ENCODE assay signal across 18 mouse cellular contexts in genomic region chr6:39057161-39057560, GRCm38 (mm10).
DNase-seq lines count a peak whose midpoint lies in the region; ATAC-seq and TF ChIP-seq lines count a peak whose summit lies in the region.
"Had no signal": no experiment of that assay in that cellular context is flagged by ENCODE, and none has a peak within 500 bp of the region (broad histone marks: within the 10 kb centered on the region; RNA-seq: fewer than 3 reads in every experiment).

No protein-coding gene starts in this region.

- H3K4me1 ChIP-seq in midbrain, embryonic 10.5 days: peaks cover 25% of the 10 kb centered on the region
- peaks cover 13% of the 10 kb centered on the region for H3K4me1 ChIP-seq in midbrain, embryonic 13.5 days (replicated peaks)

- no peak overlapping the region for H3K9ac ChIP-seq in midbrain, embryonic 13.5 days (replicated peaks)
- H3K9ac ChIP-seq: embryonic facial prominence, embryonic 12.5 days; forebrain, embryonic 13.5 days; forebrain, embryonic 15.5 days had no signal

- ATAC-seq in common myeloid progenitor, adult 5-6 weeks (replicated peaks; ENCODE audit: low read depth, poor library complexity, severe bottlenecking): peak; percentile 54
- ATAC-seq in midbrain, embryonic 13.5 days: no peak
- ATAC-seq: forebrain, embryonic 13.5 days; forebrain, embryonic 15.5 days had no signal

- intact Hi-C loops in left cerebral cortex, adult 2 months (cut with DNase I): loop anchor here (5.0 kb wide), 1 partner anchor 105 kb away; no protein-coding TSS in a partner anchor

- WGBS in midbrain, embryonic 10.5 days: 91% methylated on average over 1 of the region's 1 CpGs
- 97% methylated on average over 1 of the region's 1 CpGs for WGBS in midbrain, embryonic 13.5 days

- no peak overlapping the region for H3K4me2 ChIP-seq in midbrain, embryonic 13.5 days (replicated peaks)
- H3K4me2 ChIP-seq: embryonic facial prominence, embryonic 12.5 days; forebrain, embryonic 13.5 days; forebrain, embryonic 15.5 days had no signal

- no peak overlapping the region for H3K27ac ChIP-seq in midbrain, embryonic 10.5 days (replicated peaks)
- H3K27ac ChIP-seq in midbrain, embryonic 13.5 days: no peak overlapping the region
- H3K27ac ChIP-seq in left cerebral cortex, adult 2 months: no peak overlapping the region
- H3K27ac ChIP-seq: embryonic facial prominence, embryonic 12.5 days; forebrain, embryonic 13.5 days; forebrain, embryonic 15.5 days had no signal

- DNase-seq in 416B (ENCODE audit: low read depth): peak; percentile 93
- peak; percentile 12 for DNase-seq in induced T-regulatory cell, adult 2 months (ENCODE audit: low read depth)
- no peak for DNase-seq in midbrain, embryonic 10.5 days (ENCODE audit: low spot score)
- no peak for DNase-seq in left cerebral cortex, adult 2 months (ENCODE audit: extremely low spot score in 1 of 2, low spot score in 2 of 2)
- DNase-seq: adrenal gland, adult 2 months; adrenal gland, postnatal 10 days; adrenal gland, postnatal 25 days; cerebellum, adult 11-12 months; cerebellum, adult 2 months; cerebellum, adult 9-10 months; cerebellum, postnatal 10 days; cerebellum, postnatal 25 days; embryo, embryonic 11 days had no signal

- H3K36me3 ChIP-seq in midbrain, embryonic 10.5 days: no peaks in the 10 kb centered on the region
- H3K36me3 ChIP-seq in midbrain, embryonic 13.5 days: no peaks in the 10 kb centered on the region
- H3K36me3 ChIP-seq: embryonic facial prominence, embryonic 12.5 days; forebrain, embryonic 15.5 days had no signal

- H3K4me3 ChIP-seq in midbrain, embryonic 10.5 days: no peak overlapping the region
- H3K4me3 ChIP-seq in midbrain, embryonic 13.5 days (replicated peaks): no peak overlapping the region
- no peak overlapping the region for H3K4me3 ChIP-seq in left cerebral cortex, adult 2 months
- H3K4me3 ChIP-seq: embryonic facial prominence, embryonic 12.5 days; forebrain, embryonic 13.5 days; forebrain, embryonic 15.5 days had no signal

- no peak for TF ChIP-seq CTCF in left cerebral cortex, adult 2 months (IDR thresholded peaks at IDR 0.05)

- peaks cover 4% of the 10 kb centered on the region; the same call in 1 of the 2 replicates for H3K27me3 ChIP-seq in midbrain, embryonic 10.5 days (ENCODE audit: low read depth, poor library complexity, severe bottlenecking)
- no peaks in the 10 kb centered on the region for H3K27me3 ChIP-seq in midbrain, embryonic 13.5 days
- H3K27me3 ChIP-seq: embryonic facial prominence, embryonic 12.5 days; forebrain, embryonic 13.5 days; forebrain, embryonic 15.5 days had no signal

- H3K9me3 ChIP-seq in midbrain, embryonic 10.5 days (replicated peaks): no peaks in the 10 kb centered on the region
- H3K9me3 ChIP-seq in midbrain, embryonic 13.5 days: no peaks in the 10 kb centered on the region
- H3K9me3 ChIP-seq: embryonic facial prominence, embryonic 12.5 days; forebrain, embryonic 13.5 days; forebrain, embryonic 15.5 days had no signal

Comparison
In these comparisons a context has a peak if more than half of its experiments do, and no peak if none do; other contexts are left out.
1. DNase-seq: peak in 416B (single experiment) and induced T-regulatory cell, adult 2 months (single experiment); none in midbrain, embryonic 10.5 days (single experiment) and left cerebral cortex, adult 2 months (0 of 2).